ENCODE assay signal across 8 mouse cellular contexts in the genomic region with DNA sequence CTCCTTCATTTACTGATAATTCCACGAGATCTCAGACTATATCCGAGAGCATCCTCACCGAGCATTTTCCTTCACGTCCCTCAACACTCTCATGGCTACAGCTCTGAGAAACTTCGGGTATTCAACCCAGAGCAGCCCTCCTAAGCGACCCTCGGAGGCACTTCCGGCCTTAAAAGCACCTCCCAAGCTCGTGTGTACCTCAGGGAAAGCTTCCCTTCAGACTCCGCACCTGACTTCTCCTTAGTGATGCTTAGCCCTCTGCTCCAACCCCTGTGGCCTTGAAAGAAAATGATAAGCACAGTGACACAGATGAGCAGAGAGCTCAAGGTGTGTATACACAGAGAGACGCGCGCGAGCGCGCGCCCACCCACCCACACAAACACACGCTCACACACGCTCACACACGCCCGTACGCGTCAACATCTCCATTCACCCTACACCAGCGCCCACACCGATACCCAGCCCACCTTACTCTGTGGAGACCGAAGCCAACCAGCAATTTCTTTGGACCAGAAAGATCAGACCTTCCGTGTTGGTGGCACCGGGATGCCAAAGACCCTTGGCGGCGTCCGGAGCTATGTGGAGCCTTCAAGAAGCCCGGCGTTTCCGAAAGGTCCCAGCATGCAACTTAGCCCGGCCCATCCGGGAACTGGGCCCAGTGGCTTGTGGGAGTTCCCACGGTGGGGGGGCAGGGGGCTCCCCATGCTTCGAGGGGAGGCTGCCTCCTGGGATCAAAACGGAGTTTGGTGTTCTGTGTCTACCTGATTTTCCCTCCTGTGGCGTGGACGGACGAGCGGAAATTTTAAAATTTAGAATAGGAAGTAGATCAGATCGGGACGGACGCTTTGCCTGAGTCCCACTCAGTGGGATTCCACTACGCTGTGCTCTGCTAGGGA. TPM values are rescaled to one million over a fixed set of nuclear protein-coding genes. Genes with fewer than 3 reads are reported as not detected.
DNase-seq lines count a peak whose midpoint lies in the region; ATAC-seq and TF ChIP-seq lines count a peak whose summit lies in the region.

A gene (minus strand): TSS at position 567 of the 896 bp plus-strand sequence.

- DNase-seq in G1E (ENCODE audit: low spot score) = peak; percentile 85
- DNase-seq in cerebellum, adult 18-20 months = peak; percentile 73 to 82
- DNase-seq in forebrain, postnatal 0 days = peak; percentile 88
- DNase-seq in heart, postnatal 4 days = peak; percentile 82
- DNase-seq in layer of hippocampus, adult 8-10 months (ENCODE audit: low spot score in 2 of 2) = peak; percentile 55 to 77
- peak; percentile 56 for DNase-seq in ovary, postnatal 10 days (ENCODE audit: low spot score)
- DNase-seq in thymus, postnatal 10 days (ENCODE audit: low spot score in 2 of 2) = peak; percentile 62 to 72

- ATAC-seq in G1E (ENCODE audit: extremely low read depth, insufficient number of reproducible peaks, low FRiP score, poor library complexity, severe bottlenecking) = peak; percentile 87
- ATAC-seq in forebrain, postnatal 0 days = peak; percentile 96
- ATAC-seq in lung, embryonic 15.5 days (ENCODE audit: borderline replicate concordance, extremely low read depth, low FRiP score, low TSS enrichment) = peak; percentile 95; the same call in 1 of the 2 replicates

- H3K27me3 ChIP-seq in G1E (ENCODE audit: insufficient read depth, low read length) = peaks cover 4% of the 10 kb centered on the region; the same call in 1 of the 2 replicates
- no peaks in the 10 kb centered on the region for H3K27me3 ChIP-seq in forebrain, postnatal 0 days (ENCODE audit: insufficient read depth, low read length)
- H3K27me3 ChIP-seq in lung, embryonic 15.5 days = no peaks in the 10 kb centered on the region

- peak within 1 kb of the TSS; percentile 84 for H3K4me3 ChIP-seq in G1E (ENCODE audit: low read depth, low read length)
- peak within 1 kb of the TSS; percentile 56 for H3K4me3 ChIP-seq in forebrain, postnatal 0 days (ENCODE audit: low read depth, low read length)
- peak within 1 kb of the TSS; percentile 76 for H3K4me3 ChIP-seq in lung, embryonic 15.5 days

- no peak for TF ChIP-seq CTCF in G1E (IDR thresholded peaks at IDR 0.05; ENCODE audit: low read depth, low read length)
- 0 out of 2 replicates have a peak, but pooled peaks have one; percentile 2 for TF ChIP-seq CTCF in forebrain, postnatal 0 days (IDR thresholded peaks at IDR 0.05; ENCODE audit: low read depth)

- H3K4me1 ChIP-seq in G1E (ENCODE audit: insufficient read depth, low read depth, low read length) = peaks cover 15% of the 10 kb centered on the region
- no peaks in the 10 kb centered on the region for H3K4me1 ChIP-seq in forebrain, postnatal 0 days (ENCODE audit: insufficient read depth)
- H3K4me1 ChIP-seq in lung, embryonic 15.5 days = peaks cover 9% of the 10 kb centered on the region

- peak within 1 kb of the TSS; percentile 64 for H3K9ac ChIP-seq in forebrain, postnatal 0 days
- peak within 1 kb of the TSS; percentile 73 for H3K9ac ChIP-seq in lung, embryonic 15.5 days

- under 1% methylated on average over 47 of the region's 47 CpGs for WGBS in forebrain, postnatal 0 days
- WGBS in lung, embryonic 15.5 days = under 1% methylated on average over 47 of the region's 47 CpGs

- H3K36me3 ChIP-seq in G1E (replicated peaks) = peaks cover 31% of the 10 kb centered on the region
- H3K36me3 ChIP-seq in forebrain, postnatal 0 days (ENCODE audit: insufficient read depth) = no peaks in the 10 kb centered on the region; the same call in 1 of the 2 replicates
- no peaks in the 10 kb centered on the region for H3K36me3 ChIP-seq in lung, embryonic 15.5 days

- no peaks in the 10 kb centered on the region for H3K9me3 ChIP-seq in G1E (replicated peaks)
- no peaks in the 10 kb centered on the region for H3K9me3 ChIP-seq in forebrain, postnatal 0 days (ENCODE audit: low read length)
- 0 out of 2 replicates have a peak, but pooled peaks cover 4% of the 10 kb centered on the region for H3K9me3 ChIP-seq in lung, embryonic 15.5 days

- peak within 1 kb of the TSS; percentile 70 for H3K27ac ChIP-seq in forebrain, postnatal 0 days (ENCODE audit: low read depth, low read length)
- peak within 1 kb of the TSS; percentile 32 for H3K27ac ChIP-seq in lung, embryonic 15.5 days

- peak within 1 kb of the TSS; percentile 60 for H3K4me2 ChIP-seq in forebrain, postnatal 0 days (ENCODE audit: low read depth)
- H3K4me2 ChIP-seq in lung, embryonic 15.5 days = peak within 1 kb of the TSS; percentile 87

RNA-seq across cellular contexts. Expression of the gene that starts here (rescaled TPM):
- total RNA-seq in G1E (2014; fragmentation: Nextera tagmentation) = 12.1 and 20.9 TPM in 2 replicates
- total RNA-seq in G1E (2017) = 11.7 and 12.5 TPM in 2 replicates
- 0.26 and 0.35 TPM in 2 replicates for polyA plus RNA-seq in G1E (2012)
- 9.5 and 14.2 TPM in 2 replicates for total RNA-seq in forebrain, postnatal 0 days (2014; rRNA removed)
- polyA plus RNA-seq in forebrain, postnatal 0 days (2015; fragmentation: Nextera tagmentation; extraction: Ambion mirVana) = 3.8 and 4.0 TPM in 2 replicates
- 1 to 10 TPM; 2.1 to 2.6 TPM for total RNA-seq in heart, postnatal 4 days (2021)
- 1 to 10 TPM; 5.4 to 8.6 (median 6.5) TPM for total RNA-seq in layer of hippocampus, adult 8-10 months (2022)
- 4.0 and 4.8 TPM in 2 replicates for polyA plus RNA-seq in lung, embryonic 15.5 days (2015; fragmentation: Nextera tagmentation; extraction: Ambion mirVana)

Comparison
In these comparisons a context has a peak if more than half of its experiments do, and no peak if none do; other contexts are left out.
1. Peak in every context shown above with its lines: DNase-seq, ATAC-seq, H3K4me3 ChIP-seq and H3K27ac ChIP-seq.